Mouse (Mus musculus) olfactory bulb, adult 2 months (tissue): ENCODE results near the gene Gm7029.

Experiments
- CTCF ChIP-seq: fragments of 200-500 bp; IDR thresholded peaks from 2 replicates; pipeline ENCODE4 v1.5.1; 2012; ENCODE audit warnings: low read depth, mild to moderate bottlenecking, low read length, moderate library complexity; ENCODE audit not compliant: insufficient read depth
- POLR2A ChIP-seq: fragments of 200-500 bp; IDR thresholded peaks from 2 replicates; pipeline ENCODE4 v1.6.1; 2012; ENCODE audit warnings: mild to moderate bottlenecking, low read depth, low read length, moderate library complexity; ENCODE audit not compliant: insufficient read depth

GRCm38 (mm10) chr17:33890533-33891059, 17.0 kb downstream of the Gm7029 start, which contains the start of gene Kifc1:
- peak; percentile 78 for TF ChIP-seq CTCF
- TF ChIP-seq POLR2A: 0 out of 2 replicates have a peak, but pooled peaks have one; percentile 18
